Mouse (Mus musculus) 3T3-L1 (cell line): ENCODE measurements around the gene Hapln2.

Experiments
- DNase-seq: peaks from one replicate; pipeline ENCODE4 v3.0.0-alpha.2; 2015; ENCODE audit warnings: low read depth, low spot score

Hapln2 gene

DNA sequence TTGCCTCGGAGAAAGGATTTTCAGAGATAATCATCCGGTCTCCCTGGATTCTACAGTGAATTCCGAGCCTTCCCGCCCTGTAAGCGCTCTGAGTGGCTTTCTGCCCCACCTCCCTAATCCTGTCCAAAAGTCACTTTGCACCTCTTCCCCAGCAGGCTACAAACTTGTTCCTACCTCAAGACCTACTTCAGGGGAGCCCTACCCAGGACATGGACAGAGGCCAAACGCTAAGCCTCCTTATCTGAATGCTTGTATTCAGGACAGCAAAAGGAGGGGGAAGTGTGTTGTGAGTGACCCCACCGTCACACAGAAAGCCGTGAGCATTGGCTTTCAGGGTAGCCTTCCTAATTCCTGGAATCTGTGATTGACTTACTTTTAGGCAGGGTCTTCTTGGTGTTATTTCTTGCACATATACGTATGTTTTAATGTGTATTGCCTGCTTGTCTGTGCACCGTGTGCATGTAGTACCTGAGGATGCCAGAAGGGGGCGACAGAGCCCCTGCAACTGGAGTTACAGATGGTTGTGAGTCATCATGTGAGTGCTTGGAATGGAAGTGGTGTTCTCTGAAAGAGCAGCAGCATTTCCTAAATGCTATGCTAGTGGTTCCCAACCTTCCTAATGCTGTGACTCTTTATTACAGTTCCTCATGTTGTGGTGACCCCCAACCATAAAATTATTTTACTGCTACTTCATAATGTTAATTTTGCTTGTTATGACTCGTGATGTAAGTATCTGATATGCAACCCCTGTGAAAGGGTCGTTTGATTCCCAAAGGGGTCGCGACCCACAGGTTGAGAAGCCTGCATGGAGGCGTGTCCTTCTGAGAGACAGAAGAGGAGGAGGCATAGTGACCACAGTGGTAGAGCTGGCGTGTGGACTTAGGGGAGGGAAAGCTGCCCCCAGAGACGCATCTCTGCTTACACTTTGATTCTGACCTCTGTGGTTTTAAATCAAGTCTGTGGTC, 21.3 kb downstream of the Hapln2 start:
- peak; percentile 59 for DNase-seq

DNA sequence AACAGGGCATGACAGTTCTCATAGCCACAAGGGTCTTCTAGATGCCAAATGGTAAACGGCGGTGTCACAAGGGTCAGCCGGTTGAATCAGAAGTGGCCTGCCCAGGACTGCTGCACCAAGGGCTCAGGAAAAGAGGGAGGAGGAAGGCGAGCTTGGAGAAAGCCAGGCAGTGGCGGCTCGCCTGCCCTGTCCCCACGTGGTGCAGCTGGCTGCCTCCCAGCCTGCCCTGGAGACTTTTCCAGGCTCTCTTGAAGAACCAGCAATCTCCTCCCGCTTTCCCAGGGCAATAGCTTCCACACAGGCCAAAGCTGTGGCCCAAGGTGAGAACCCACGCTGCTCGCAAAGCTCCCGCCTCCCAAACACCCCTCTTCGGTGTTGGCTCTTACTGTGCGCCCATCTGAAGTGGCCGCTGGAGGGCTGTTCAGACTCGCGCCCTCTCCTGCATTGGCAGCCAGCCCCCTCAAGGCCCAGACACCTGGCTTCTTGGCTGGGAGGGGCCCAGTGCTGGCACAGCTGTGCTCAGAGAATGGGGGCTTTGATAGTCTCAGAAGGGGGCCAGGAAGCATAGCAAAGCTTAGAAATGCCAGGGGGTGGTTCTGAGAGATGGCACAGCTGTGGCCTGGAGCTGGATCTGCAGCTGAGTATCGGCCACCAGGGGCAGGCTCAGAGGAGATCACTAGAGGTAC, 24.9 kb downstream of the Hapln2 start:
- DNase-seq = no peak

DNA sequence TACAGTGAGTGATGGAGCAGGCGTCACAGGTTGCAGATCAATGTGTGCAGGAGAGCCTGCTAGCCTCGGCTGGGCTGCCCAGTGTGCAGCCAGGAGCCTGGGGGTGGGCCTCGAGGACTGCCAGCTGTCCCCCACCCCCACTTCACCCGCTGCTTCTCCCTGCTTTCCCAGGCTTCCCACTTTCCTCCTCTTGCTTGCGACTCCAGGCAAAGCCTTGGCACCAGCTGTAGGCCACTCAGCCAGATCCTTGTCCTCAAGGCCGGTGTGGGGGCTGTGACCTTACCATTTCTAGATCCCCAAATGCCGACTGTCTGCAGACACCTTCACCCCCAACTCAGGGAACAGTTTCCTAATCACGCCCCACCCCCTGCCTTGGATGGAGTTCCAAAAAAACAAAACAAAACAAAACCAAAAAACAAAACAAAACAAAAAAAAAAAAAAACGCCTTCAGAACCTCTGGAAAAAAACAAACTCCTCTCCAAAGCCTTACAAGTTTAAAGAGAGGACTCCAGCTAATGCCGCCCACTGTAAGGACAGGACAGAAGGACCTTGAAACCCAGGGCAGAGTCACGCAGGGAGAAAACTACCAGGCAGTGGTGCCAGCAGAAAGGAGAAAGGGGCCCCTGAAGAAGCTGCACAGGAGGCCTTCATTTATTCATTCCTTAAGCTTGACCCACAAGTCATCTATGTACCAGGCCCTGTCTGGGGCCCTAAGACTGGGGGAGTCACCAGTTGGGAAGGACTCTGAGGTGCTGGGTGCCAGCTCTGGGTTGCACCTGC, 26.4 kb downstream of the Hapln2 start:
- DNase-seq = no peak

DNA sequence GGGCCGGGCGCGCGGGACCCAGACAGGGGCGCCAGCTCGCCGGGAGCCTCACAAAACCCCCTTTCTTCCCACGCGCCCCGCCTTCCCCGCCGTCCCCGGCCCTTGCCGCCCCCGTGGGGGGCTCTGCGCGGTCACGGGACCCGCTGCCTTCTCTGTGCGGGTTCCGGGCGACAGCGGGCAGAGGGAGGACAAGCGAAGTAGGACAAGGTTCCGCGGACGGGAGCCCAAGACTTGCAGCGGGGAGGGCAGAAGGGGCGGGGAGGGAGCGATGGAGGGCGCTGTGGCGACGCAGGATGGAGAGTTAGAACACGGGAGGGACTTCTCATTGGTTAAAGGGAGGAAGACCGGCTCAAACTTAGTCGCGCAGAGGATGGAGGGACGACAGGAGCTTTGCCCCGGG, 27.2 kb downstream of the Hapln2 start, which contains the start of gene Bcan:
TSS of gene Bcan (minus strand) at position 50 of the 400 bp plus-strand sequence.
- no peak for DNase-seq

DNA sequence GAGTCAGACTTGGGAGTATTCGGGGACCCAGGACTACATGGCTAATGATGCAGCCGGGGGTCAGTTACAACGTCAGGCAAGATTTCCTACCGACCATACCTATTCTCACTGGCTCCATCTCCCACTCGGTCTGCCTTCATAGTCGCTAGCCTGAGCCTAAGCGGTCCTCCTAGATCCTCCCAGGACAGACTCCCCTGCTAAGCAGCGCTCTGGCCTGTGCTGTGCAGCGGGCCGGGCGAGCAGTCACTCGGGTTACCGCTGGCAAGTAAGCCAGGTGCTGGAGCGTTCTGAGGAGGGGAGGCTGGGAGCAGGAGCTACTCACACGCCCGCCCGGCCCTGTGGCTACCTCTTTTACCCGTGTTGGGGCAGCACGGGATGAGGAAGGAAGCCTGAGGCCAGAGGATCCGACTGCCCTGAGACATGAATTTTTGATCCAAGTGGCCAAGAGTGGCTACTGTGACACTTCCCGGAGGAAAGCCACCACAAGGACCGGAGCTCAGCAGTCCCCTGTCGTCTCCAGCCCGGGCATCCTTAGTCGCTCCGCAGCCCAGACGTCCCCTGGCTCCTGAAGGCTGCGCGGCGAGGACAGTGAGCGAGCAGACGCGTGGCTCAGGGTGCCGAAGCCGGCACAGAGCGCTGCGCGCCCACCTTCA, 28.0 kb downstream of the Hapln2 start:
- no peak for DNase-seq

DNA sequence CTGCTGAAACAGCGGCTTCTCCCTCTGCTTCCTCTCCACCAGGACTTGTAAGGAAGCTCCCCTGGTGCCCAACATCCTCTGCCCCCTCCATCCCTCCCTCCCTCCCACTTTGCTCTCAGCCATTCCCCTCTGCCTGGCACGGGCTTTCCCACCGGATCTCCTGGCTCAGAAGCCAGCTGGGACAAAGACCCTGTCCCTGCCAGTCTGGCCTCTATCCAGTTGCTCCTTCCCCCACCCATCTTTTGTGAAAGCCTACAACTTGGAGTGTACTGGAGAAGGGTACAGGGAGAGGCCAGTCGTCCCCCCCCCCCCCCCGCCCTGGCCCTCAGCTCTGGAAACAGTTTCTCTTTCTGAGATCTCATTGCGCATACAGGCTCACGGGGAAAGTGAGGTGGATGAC, 28.6 kb downstream of the Hapln2 start:
- no peak for DNase-seq

DNA sequence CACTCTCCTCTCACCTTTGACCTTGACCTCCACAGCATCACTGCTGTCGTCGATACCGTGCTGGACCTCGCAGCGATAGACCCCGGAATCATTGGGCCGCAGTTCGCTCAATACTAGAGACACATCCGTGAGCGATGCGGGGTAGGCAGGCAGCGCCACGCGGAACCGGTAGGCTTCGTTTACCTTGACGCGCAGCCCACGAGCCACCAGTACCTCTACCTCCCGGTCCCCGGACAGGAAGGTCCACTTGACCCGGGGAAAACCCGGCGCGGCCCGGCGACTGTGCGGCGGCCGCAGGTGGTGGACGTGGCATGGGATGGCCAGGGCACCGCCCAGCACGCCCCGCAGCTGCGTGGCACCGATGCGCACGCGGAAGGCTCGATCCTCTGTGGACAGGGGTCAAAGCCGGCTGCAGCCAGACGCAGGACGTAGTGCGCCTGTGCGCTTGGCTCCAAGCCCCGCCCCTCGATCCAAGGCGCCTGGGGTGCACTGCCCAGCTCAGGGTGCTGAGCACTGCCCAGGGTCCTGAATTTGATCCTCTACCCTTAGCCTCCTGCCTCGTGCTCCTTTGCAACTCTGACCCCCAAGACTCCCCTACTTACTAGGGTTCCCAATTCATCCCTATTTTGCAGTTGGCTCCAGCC, 30.3 kb downstream of the Hapln2 start:
- no peak for DNase-seq

DNA sequence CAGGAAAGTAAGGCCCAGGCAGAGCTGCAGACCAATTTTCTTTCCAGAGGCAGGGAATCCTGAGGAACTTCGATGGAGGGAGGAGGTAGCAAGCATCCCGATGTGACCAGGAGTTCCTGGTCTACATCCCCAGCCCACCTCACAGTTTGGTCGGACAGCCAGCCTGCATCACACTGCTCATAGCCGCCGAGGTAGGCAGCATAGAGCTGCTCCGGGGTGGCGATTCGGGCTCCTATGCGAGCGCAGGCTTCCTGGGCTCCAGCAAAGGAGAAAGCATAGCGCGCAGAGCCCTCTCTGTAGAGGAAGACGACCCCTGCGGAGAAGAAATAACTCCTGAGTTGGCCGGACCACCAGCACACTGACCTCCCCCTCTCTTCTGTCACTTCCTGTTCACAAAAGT, 31.0 kb downstream of the Hapln2 start:
- DNase-seq = no peak

DNA sequence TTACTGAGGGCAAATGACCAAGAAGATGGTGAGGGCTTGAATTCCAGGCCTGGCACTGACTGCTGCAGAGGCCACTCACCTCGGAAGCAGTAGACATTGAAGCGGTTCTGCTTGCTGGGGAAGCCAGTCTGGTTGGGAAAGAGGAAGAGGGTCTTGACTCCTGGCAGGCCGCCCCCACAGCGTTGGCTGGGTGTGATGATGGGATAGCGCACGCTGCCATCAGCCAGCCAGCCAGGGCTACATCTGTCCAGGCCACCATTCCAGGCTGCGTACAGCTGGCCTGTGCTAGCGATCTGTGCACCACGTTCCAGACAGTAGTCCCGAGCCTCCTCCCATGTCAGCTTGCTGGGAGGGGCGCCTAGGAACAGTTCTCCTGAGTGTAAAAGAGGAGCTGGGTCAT, 32.1 kb downstream of the Hapln2 start:
- DNase-seq = no peak

DNA sequence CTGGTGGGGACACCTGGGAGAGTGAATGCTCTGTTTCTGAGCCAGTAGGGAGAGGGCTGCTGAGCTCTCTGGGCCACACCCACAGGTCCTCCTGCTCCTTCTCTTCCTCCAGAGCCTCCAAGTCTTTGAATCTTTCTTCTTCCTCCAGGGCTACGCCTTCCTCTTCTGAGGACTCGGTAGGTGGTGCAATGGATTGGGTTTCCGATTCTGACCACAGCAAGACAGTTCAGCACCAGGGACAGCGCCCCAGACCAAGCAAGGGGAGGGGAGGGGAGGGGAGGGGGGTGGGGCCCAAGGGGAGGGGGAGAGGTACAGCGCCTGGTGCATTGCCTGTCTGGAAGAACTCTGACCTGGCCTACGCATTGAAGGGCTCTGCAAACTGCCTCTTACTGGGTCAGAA, 33.9 kb downstream of the Hapln2 start:
- DNase-seq = peak; percentile 50

DNA sequence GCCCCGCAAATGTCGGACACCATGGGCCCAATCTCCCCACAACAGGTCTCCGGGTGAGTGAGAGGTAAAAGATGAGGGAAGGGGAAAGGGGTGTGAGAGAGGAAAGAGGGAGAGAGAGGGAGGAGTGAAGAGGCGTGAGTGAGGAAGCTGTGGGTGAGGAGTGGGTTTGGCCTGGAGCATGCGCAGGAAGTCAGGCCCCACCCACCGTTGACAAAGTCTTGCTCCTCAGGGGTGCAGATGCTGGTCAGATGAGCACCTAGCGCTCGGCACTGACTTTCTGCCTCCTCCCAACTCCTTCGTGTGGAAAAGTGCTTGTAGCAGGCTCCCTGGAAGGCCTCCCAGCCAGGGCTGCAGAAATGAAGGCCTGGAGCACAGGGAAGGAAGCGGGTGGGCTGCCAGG, 37.4 kb downstream of the Hapln2 start:
- DNase-seq = no peak

DNA sequence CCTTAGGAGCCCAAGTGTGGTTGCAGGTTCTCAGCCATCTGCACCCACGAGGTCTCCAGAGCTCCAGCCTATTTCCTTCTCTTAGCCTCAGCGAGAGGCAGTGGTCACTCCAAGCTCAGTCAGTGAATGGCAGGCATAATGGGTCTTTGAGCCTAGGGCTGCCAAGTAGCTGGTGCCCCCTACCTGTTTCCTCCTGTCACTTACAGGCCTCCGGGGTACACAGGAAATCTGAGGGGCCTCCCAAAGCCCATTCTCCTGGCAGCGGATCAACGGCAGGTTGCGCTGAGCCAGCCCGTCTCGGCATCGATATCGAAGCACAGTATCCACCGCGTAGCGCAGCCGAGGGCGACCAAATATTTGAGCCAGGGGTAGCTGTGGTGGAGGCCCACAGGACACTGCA, 39.3 kb downstream of the Hapln2 start:
- DNase-seq = no peak

DNA sequence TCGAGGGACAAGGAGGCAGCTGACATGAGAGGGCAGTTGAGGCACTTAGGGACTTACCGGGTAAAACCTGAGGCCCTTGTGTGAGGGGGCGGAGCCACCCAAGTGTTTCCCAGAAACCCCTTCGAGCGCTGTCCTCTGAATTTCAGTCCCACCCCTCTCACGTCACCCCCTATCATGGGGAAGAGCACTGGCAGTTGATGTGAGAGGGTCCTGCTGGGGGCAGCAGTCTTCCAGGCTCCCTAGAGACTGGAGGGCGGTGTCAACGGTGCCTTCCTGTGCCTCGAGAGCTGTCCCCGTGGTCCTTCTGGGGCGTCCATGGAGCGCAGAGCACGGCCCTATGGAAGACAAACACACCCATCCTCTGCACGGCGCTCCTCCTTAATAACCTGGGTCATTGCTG, 39.8 kb downstream of the Hapln2 start:
- no peak for DNase-seq

DNA sequence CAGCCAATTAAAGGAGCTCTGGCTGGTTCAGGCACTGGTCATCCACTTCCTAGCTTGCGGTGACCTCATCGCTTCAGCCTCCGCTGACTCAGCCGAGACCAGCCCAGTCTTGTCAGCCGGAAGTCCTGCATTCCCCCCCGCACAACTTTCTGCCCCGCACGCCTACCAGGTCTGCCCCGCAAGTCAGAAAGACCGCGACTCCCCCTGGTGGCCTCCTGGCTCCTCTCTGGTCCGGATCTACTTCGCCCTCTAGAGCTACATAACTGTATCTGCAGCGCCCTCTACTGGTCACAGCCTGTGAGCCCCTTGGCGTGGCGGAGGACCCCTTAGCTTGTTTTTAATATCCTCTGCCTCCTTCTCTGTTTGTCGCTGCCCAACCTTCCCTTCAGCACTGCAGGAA, 40.5 kb downstream of the Hapln2 start:
- peak; percentile 97 for DNase-seq

DNA sequence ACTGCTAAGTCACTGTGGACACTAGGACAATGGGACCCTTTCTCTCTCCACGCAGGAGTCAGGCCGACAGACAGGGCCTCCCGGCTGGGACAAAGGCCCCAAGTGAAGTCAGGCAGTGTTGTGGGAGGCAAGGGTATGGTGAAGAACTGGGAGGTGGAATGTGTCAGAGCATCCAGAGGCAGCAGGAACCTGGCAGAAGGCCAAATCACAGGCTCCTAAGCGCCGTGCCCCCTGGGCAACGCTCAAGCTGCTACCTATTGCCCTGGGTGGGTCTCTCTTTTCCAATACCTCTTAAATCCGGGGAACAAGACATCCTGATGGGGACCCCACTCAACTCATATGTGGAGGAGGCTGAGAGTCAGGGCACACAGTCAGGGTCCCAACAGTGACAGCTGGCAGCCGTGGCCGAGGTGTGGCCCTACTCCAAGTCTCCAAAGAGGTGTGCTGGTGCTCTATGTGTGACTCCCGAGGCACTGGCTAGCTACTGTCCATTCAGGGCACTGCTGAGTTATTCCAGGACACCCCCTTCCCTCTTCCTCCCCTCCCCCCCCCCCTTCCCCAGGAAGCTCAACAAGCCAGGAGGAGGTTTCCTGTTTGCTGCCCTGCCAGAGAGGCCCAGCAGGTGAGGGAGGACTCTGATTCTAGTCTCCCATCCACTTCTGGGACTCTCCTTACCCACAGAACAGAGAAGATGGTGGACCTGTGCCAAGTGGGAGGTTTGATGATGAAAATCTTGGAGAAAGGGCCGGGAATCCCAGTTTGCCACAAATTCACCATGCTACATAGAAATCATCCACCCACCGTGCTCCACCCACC, 41.7 kb downstream of the Hapln2 start:
- DNase-seq = peak; percentile 67

DNA sequence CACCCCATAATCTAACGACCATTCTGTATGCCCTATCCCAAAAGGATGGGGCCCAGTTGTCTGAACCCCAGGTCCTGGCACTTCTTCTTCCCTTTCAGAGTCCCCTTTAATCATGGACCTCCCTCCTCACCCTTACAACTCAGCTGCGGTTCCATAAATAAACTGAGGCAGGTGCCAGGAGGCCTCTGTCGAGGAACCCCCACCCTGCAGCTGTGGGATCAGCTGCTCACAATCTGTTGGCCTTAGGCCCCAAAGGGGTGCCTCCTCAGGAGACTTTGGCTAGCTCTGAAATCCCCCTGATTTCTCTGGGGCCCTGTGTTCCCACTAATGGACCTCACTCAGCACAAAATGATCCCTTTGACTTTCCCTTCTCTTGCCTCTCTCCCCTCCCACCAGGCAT, 43.3 kb downstream of the Hapln2 start:
- no peak for DNase-seq

DNA sequence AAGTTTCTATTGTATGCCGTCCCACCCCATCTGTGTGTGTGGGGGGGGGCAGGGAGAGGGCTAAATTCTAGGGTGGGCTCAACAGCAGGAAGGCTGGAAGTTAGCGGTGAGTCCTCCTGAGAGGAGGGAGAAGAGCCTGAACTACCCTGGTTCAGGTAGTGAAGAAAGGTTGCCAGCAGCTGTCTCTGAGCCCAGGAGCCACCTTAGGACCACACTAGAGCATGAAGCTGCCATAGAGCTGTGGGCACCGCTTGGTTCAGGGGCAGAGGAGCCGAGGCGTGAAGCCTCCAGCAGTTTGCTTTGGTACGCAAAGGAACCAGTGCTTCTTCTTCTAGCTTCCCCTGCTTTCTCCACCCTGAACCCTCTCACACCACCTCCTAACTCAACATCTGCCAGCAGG, 43.8 kb downstream of the Hapln2 start:
- no peak for DNase-seq

DNA sequence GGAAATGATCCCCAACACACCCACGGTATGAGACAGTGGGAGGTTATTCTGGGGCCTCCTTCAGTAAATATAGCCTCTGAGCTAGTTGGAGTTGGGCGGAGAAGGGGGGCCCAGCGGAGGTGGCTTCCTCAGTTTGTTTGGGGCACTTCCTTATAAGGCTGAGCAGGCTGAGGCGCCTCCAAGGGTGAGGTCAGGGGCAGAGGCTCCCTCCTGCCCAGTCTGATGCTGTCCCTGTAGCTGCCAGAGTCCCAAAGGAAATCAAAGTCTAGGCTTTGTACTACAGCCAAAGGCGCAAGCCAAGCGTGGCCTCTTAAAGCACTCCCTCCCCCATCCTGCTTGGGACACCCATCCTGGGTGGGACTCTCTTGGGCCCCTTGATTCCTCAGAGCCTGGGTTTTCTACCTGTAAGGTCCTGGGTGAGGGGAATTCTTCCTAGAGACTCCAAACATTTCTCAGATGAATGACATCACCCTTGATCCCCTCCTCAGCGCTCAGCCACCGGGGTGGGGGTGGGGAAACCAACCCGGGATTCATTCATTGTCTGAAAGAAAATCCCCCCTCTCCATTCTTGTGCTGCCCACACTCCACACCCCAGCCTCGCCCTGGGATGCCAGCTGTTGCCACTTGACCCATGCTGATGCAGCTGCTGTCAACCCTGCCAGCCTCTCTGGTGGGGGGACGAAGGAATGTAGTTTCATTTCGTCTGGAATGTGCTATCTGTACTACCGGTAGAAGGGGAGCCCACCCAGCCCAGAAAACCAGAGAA, 44.4 kb downstream of the Hapln2 start:
- DNase-seq = peak; percentile 44
